Mouse (Mus musculus): ENCODE results near the gene Sox15. TPM values are rescaled to one million over a fixed set of nuclear protein-coding genes. Genes with fewer than 3 reads are reported as not detected.
"Not testable (repeated sequence)": the region's sequence is repeated elsewhere in the genome, so short reads cannot be mapped to it uniquely, and the experiment has no call there.

Sox15 gene
- polyA plus RNA-seq, 1 experiment = not detected

- Histone ChIP-seq H3K9me3 (ENCODE audit: control insufficient read depth, low read length) (no peaks in the 10 kb centered on the region), H3K36me3 (ENCODE audit: control insufficient read depth) (no peaks in the 10 kb centered on the region), H3K27me3 (ENCODE audit: control insufficient read depth) (peaks cover 6% of the 10 kb centered on the region), H3K4me1 (ENCODE audit: control insufficient read depth) (peaks cover 58% of the 10 kb centered on the region), H3K4me3 (replicated peaks) (no peak overlapping the region)
- no peak for TF ChIP-seq GATA1 (IDR thresholded peaks at IDR 0.05; ENCODE audit: low read length)
- TF ChIP-seq TAL1 (IDR thresholded peaks at IDR 0.05; ENCODE audit: low read length) = no peak
Measured at GRCm38 (mm10) chr11:69616781-69617180, 38.3 kb upstream of the Sox15 start.

- TF ChIP-seq TAL1 (IDR thresholded peaks at IDR 0.05; ENCODE audit: low read length) = no peak
- no peak for TF ChIP-seq GATA1 (IDR thresholded peaks at IDR 0.05; ENCODE audit: low read length)
- no peaks in the 10 kb centered on the region for H3K9me3 ChIP-seq (ENCODE audit: control insufficient read depth, low read length)
- no peaks in the 10 kb centered on the region for H3K36me3 ChIP-seq (ENCODE audit: control insufficient read depth)
- peaks cover 6% of the 10 kb centered on the region for H3K27me3 ChIP-seq (ENCODE audit: control insufficient read depth)
- no peak within 1 kb of the TSS for H3K4me3 ChIP-seq (replicated peaks)
- H3K4me1 ChIP-seq (ENCODE audit: control insufficient read depth) = peaks cover 62% of the 10 kb centered on the region
Measured at GRCm38 (mm10) chr11:69617805-69618204, 37.3 kb upstream of the Sox15 start, which contains the start of gene Shbg. Shbg (minus strand) TSS chr11:69617905.

- Histone ChIP-seq H3K27me3 (ENCODE audit: control insufficient read depth) (peaks cover 6% of the 10 kb centered on the region), H3K36me3 (ENCODE audit: control insufficient read depth) (no peaks in the 10 kb centered on the region), H3K9me3 (ENCODE audit: control insufficient read depth, low read length) (no peaks in the 10 kb centered on the region), H3K4me3 (replicated peaks) (no peak overlapping the region), H3K4me1 (ENCODE audit: control insufficient read depth) (peaks cover 48% of the 10 kb centered on the region)
- no peak for TF ChIP-seq GATA1 (IDR thresholded peaks at IDR 0.05; ENCODE audit: low read length)
- TF ChIP-seq TAL1 (IDR thresholded peaks at IDR 0.05; ENCODE audit: low read length) = no peak
Measured at GRCm38 (mm10) chr11:69620394-69621081, 34.6 kb upstream of the Sox15 start.

GRCm38 (mm10) chr11:69621571-69622268 lies 33.4 kb upstream of the Sox15 start, which contains the start of gene Sat2:
Sat2 (plus strand) TSS chr11:69622024.
- TF ChIP-seq GATA1 (IDR thresholded peaks at IDR 0.05; ENCODE audit: low read length) (no peak), TAL1 (IDR thresholded peaks at IDR 0.05; ENCODE audit: low read length) (no peak)
- H3K4me1 ChIP-seq (ENCODE audit: control insufficient read depth) = peaks cover 45% of the 10 kb centered on the region
- no peaks in the 10 kb centered on the region for H3K9me3 ChIP-seq (ENCODE audit: control insufficient read depth, low read length)
- H3K27me3 ChIP-seq (ENCODE audit: control insufficient read depth) = peaks cover 4% of the 10 kb centered on the region
- H3K4me3 ChIP-seq (replicated peaks) = peak within 1 kb of the TSS; percentile 63
- no peaks in the 10 kb centered on the region for H3K36me3 ChIP-seq (ENCODE audit: control insufficient read depth)

- peak overlapping the region; percentile 63 for H3K4me3 ChIP-seq (replicated peaks)
- no peaks in the 10 kb centered on the region for H3K9me3 ChIP-seq (ENCODE audit: control insufficient read depth, low read length)
- no peak for TF ChIP-seq TAL1 (IDR thresholded peaks at IDR 0.05; ENCODE audit: low read length)
- TF ChIP-seq GATA1 (IDR thresholded peaks at IDR 0.05; ENCODE audit: low read length) = no peak
- H3K27me3 ChIP-seq (ENCODE audit: control insufficient read depth) = no peaks in the 10 kb centered on the region
- no peaks in the 10 kb centered on the region for H3K36me3 ChIP-seq (ENCODE audit: control insufficient read depth)
- peaks cover 39% of the 10 kb centered on the region for H3K4me1 ChIP-seq (ENCODE audit: control insufficient read depth)
Measured at GRCm38 (mm10) chr11:69622406-69622805, 32.7 kb upstream of the Sox15 start.

- Histone ChIP-seq H3K36me3 (ENCODE audit: control insufficient read depth) (no peaks in the 10 kb centered on the region), H3K4me3 (replicated peaks) (no peak overlapping the region), H3K4me1 (ENCODE audit: control insufficient read depth) (peaks cover 33% of the 10 kb centered on the region), H3K27me3 (ENCODE audit: control insufficient read depth) (no peaks in the 10 kb centered on the region), H3K9me3 (ENCODE audit: control insufficient read depth, low read length) (no peaks in the 10 kb centered on the region)
- no peak for TF ChIP-seq GATA1 (IDR thresholded peaks at IDR 0.05; ENCODE audit: low read length)
- no peak for TF ChIP-seq TAL1 (IDR thresholded peaks at IDR 0.05; ENCODE audit: low read length)
Measured at GRCm38 (mm10) chr11:69623006-69623405, 32.1 kb upstream of the Sox15 start.

GRCm38 (mm10) chr11:69624339-69624738 lies 30.8 kb upstream of the Sox15 start:
- peaks cover 39% of the 10 kb centered on the region for H3K4me1 ChIP-seq (ENCODE audit: control insufficient read depth)
- not testable (repeated sequence) for H3K36me3 ChIP-seq (ENCODE audit: control insufficient read depth); H3K4me3 ChIP-seq (replicated peaks); H3K9me3 ChIP-seq (ENCODE audit: control insufficient read depth, low read length); H3K27me3 ChIP-seq (ENCODE audit: control insufficient read depth)

- H3K27me3 ChIP-seq (ENCODE audit: control insufficient read depth) = no peaks in the 10 kb centered on the region
- no peak for TF ChIP-seq TAL1 (IDR thresholded peaks at IDR 0.05; ENCODE audit: low read length)
- TF ChIP-seq GATA1 (IDR thresholded peaks at IDR 0.05; ENCODE audit: low read length) = no peak
- H3K9me3 ChIP-seq (ENCODE audit: control insufficient read depth, low read length) = no peaks in the 10 kb centered on the region
- no peak overlapping the region for H3K4me3 ChIP-seq (replicated peaks)
- peaks cover 20% of the 10 kb centered on the region for H3K4me1 ChIP-seq (ENCODE audit: control insufficient read depth)
- H3K36me3 ChIP-seq (ENCODE audit: control insufficient read depth) = no peaks in the 10 kb centered on the region
Measured at GRCm38 (mm10) chr11:69628286-69628685, 26.8 kb upstream of the Sox15 start.

GRCm38 (mm10) chr11:69629802-69630201 lies 25.3 kb upstream of the Sox15 start:
- TF ChIP-seq GATA1 (IDR thresholded peaks at IDR 0.05; ENCODE audit: low read length) (no peak), TAL1 (IDR thresholded peaks at IDR 0.05; ENCODE audit: low read length) (no peak)
- peaks cover 35% of the 10 kb centered on the region for H3K4me1 ChIP-seq (ENCODE audit: control insufficient read depth)
- H3K36me3 ChIP-seq (ENCODE audit: control insufficient read depth) = peaks cover 3% of the 10 kb centered on the region; the same call in 1 of the 2 replicates
- no peaks in the 10 kb centered on the region for H3K9me3 ChIP-seq (ENCODE audit: control insufficient read depth, low read length)
- H3K27me3 ChIP-seq (ENCODE audit: control insufficient read depth) = no peaks in the 10 kb centered on the region
- no peak overlapping the region for H3K4me3 ChIP-seq (replicated peaks)
